Mouse (Mus musculus): Measurements from ENCODE around the gene Sucla2. TPM values are rescaled to one million over a fixed set of nuclear protein-coding genes. Genes with fewer than 3 reads are reported as not detected.
A peak's percentile ranks its signal among the peaks of the same experiment; 100 is the strongest.
"Not testable (repeated sequence)": the region's sequence is repeated elsewhere in the genome, so short reads cannot be mapped to it uniquely, and the experiment has no call there.

The Sucla2 gene
- polyA plus RNA-seq, 1 experiment from 2014 or later, result 286 TPM

DNA sequence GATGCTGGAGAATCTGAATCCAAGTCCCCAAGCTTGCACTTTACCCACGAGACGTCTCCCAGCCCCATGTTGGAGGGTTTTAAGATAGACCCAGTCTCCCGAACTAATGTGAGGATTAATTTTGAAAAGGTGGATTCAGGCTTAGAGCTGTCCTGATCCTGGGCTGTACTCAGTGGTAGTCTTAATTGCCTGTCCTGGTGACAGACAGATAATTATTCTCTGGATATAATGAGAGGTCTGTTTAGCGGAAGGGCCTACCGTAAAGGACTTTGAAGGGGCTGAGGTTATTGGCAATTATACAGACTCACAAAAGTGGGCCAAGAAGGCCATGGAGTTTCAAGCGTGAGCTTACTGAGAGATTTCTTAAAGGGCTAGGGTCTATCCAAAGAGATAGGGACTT lies 18.7 kb downstream of the Sucla2 start:
- H3K27me3 ChIP-seq (ENCODE audit: control insufficient read depth, insufficient read depth, low read length), result no peaks in the 10 kb centered on the region
- no peak for ATAC-seq (replicated peaks; ENCODE audit: extremely low read depth, insufficient read depth, low FRiP score)
- H3K36me3 ChIP-seq (ENCODE audit: control insufficient read depth, insufficient read depth), result no peaks in the 10 kb centered on the region
- 73% methylated on average over 6 of the region's 6 CpGs for WGBS
- H3K4me3 ChIP-seq (ENCODE audit: low read length), result no peak overlapping the region
- no peaks in the 10 kb centered on the region for H3K9me3 ChIP-seq (replicated peaks; ENCODE audit: control insufficient read depth, low read length)
- no peak overlapping the region for H3K4me2 ChIP-seq (ENCODE audit: low read depth, low read length)
- no peak overlapping the region for H3K9ac ChIP-seq (ENCODE audit: low read length)
- H3K4me1 ChIP-seq (ENCODE audit: control insufficient read depth, insufficient read depth, low read length), result no peaks in the 10 kb centered on the region
- no peak overlapping the region for H3K27ac ChIP-seq (ENCODE audit: low read length)

- ATAC-seq (replicated peaks; ENCODE audit: extremely low read depth, insufficient read depth, low FRiP score), result no peak
- no peak overlapping the region for H3K4me2 ChIP-seq (ENCODE audit: low read depth, low read length)
- 29% methylated on average over 4 of the region's 4 CpGs for WGBS
- no peak overlapping the region for H3K4me3 ChIP-seq (ENCODE audit: low read length)
- H3K27me3 ChIP-seq (ENCODE audit: control insufficient read depth, insufficient read depth, low read length), result no peaks in the 10 kb centered on the region
- no peak overlapping the region for H3K27ac ChIP-seq (ENCODE audit: low read length)
- H3K9me3 ChIP-seq (replicated peaks; ENCODE audit: control insufficient read depth, low read length), result no peaks in the 10 kb centered on the region
- no peaks in the 10 kb centered on the region for H3K36me3 ChIP-seq (ENCODE audit: control insufficient read depth, insufficient read depth)
- H3K9ac ChIP-seq (ENCODE audit: low read length), result no peak overlapping the region
- H3K4me1 ChIP-seq (ENCODE audit: control insufficient read depth, insufficient read depth, low read length), result no peaks in the 10 kb centered on the region
Measured at GRCm38 (mm10) chr14:73547034-73547433, 21.9 kb downstream of the Sucla2 start.

- Histone ChIP-seq H3K27me3 (ENCODE audit: control insufficient read depth, insufficient read depth, low read length) (no peaks in the 10 kb centered on the region), H3K27ac (ENCODE audit: low read length) (no peak within 1 kb of the TSS), H3K4me2 (ENCODE audit: low read depth, low read length) (no peak within 1 kb of the TSS), H3K36me3 (ENCODE audit: control insufficient read depth, insufficient read depth) (no peaks in the 10 kb centered on the region), H3K9me3 (replicated peaks; ENCODE audit: control insufficient read depth, low read length) (no peaks in the 10 kb centered on the region), H3K4me3 (ENCODE audit: low read length) (no peak within 1 kb of the TSS), H3K9ac (ENCODE audit: low read length) (no peak within 1 kb of the TSS), H3K4me1 (ENCODE audit: control insufficient read depth, insufficient read depth, low read length) (no peaks in the 10 kb centered on the region)
- no peak for ATAC-seq (replicated peaks; ENCODE audit: extremely low read depth, insufficient read depth, low FRiP score)
- 84% methylated on average over 3 of the region's 3 CpGs for WGBS
Measured at GRCm38 (mm10) chr14:73548051-73548450, 22.9 kb downstream of the Sucla2 start, which contains the start of gene Nudt15. Nudt15 (minus strand) TSS chr14:73548242.

- ATAC-seq (replicated peaks; ENCODE audit: extremely low read depth, insufficient read depth, low FRiP score), result no peak
- WGBS, result 59% methylated on average over 3 of the region's 3 CpGs
- H3K9ac ChIP-seq (ENCODE audit: low read length), result no peak overlapping the region
Measured at GRCm38 (mm10) chr14:73550291-73550690, 25.2 kb downstream of the Sucla2 start.

DNA sequence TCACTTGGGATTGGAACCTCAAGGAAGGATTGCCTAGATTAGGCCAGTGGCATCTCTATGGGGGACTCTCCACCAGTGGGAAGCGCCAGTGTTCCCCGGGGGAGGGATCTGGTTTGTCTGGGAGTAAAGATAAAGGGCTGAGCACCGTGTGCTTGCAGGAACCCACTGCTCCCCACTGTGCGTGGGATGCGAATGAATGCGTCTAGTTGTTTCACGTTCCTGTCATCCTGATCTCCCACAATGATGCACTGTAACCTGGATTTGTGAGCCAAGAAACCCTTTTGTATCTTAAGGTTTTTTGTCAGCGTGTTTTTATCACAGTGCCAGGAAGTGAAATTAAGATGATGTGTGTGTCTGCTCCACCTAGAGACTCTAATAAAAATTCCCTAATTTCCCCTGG lies 25.6 kb downstream of the Sucla2 start:
- no peak overlapping the region for H3K4me3 ChIP-seq (ENCODE audit: low read length)
- H3K4me2 ChIP-seq (ENCODE audit: low read depth, low read length), result no peak overlapping the region
- no peaks in the 10 kb centered on the region for H3K9me3 ChIP-seq (replicated peaks; ENCODE audit: control insufficient read depth, low read length)
- H3K36me3 ChIP-seq (ENCODE audit: control insufficient read depth, insufficient read depth), result no peaks in the 10 kb centered on the region
- no peak for ATAC-seq (replicated peaks; ENCODE audit: extremely low read depth, insufficient read depth, low FRiP score)
- WGBS, result 51% methylated on average over 8 of the region's 8 CpGs
- peaks cover 11% of the 10 kb centered on the region for H3K4me1 ChIP-seq (ENCODE audit: control insufficient read depth, insufficient read depth, low read length)
- no peaks in the 10 kb centered on the region for H3K27me3 ChIP-seq (ENCODE audit: control insufficient read depth, insufficient read depth, low read length)
- no peak overlapping the region for H3K27ac ChIP-seq (ENCODE audit: low read length)
- no peak overlapping the region for H3K9ac ChIP-seq (ENCODE audit: low read length)

More at GRCm38 (mm10) chr14:73550291-73550690, 25.2 kb downstream of the Sucla2 start:
- Histone ChIP-seq H3K27ac (ENCODE audit: low read length) (no peak overlapping the region), H3K4me1 (ENCODE audit: control insufficient read depth, insufficient read depth, low read length) (peaks cover 11% of the 10 kb centered on the region), H3K27me3 (ENCODE audit: control insufficient read depth, insufficient read depth, low read length) (no peaks in the 10 kb centered on the region), H3K4me3 (ENCODE audit: low read length) (no peak overlapping the region), H3K9me3 (replicated peaks; ENCODE audit: control insufficient read depth, low read length) (no peaks in the 10 kb centered on the region), H3K36me3 (ENCODE audit: control insufficient read depth, insufficient read depth) (no peaks in the 10 kb centered on the region), H3K4me2 (ENCODE audit: low read depth, low read length) (no peak overlapping the region)

GRCm38 (mm10) chr14:73551164-73551563 lies 26.0 kb downstream of the Sucla2 start:
- WGBS, result 73% methylated on average over 6 of the region's 6 CpGs
- Histone ChIP-seq H3K27ac (ENCODE audit: low read length) (no peak overlapping the region), H3K4me1 (ENCODE audit: control insufficient read depth, insufficient read depth, low read length) (peaks cover 11% of the 10 kb centered on the region), H3K4me3 (ENCODE audit: low read length) (no peak overlapping the region), H3K27me3 (ENCODE audit: control insufficient read depth, insufficient read depth, low read length) (no peaks in the 10 kb centered on the region), H3K4me2 (ENCODE audit: low read depth, low read length) (no peak overlapping the region), H3K9me3 (replicated peaks; ENCODE audit: control insufficient read depth, low read length) (no peaks in the 10 kb centered on the region), H3K36me3 (ENCODE audit: control insufficient read depth, insufficient read depth) (0 out of 2 replicates have a peak, but pooled peaks cover under 1% of the 10 kb centered on the region), H3K9ac (ENCODE audit: low read length) (no peak overlapping the region)
- ATAC-seq (replicated peaks; ENCODE audit: extremely low read depth, insufficient read depth, low FRiP score), result no peak

DNA sequence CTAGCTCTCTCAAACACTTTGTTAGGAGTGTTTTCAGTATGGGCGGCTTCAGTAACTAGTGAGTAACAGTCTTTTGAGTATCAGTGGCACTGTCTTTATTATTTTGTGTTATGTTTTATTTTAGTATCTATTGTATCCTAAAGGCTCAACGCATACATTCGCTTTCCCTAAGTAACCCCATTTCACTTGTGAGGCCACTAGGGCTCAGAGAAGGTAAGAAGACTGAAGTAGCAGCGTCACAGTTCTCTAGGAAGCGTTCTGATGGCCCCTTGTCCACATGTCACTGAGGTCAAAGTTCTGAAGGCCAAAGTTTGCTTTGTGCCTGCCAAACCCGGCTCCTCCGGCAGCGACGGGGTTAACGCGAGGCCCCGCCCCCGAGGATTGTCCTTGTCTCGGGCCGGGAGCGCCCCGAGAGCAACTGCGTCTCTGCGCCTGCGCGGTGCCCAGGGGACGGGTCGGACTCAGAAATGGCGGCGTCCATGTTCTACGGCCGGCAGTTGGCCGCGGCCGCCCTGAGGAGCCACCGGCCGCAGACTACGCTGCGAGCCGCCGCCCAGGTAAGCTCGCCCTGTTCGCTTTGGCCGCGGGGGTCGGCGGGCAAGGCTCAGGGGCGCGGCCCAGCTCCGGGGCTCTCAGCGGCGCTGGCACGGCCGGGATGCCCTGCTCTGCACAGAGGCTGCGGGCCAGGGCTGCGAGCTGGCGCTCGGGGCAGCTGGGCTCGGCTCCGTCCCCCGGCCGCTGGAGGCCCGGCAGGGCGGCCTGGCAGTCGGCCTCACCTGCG lies 27.4 kb downstream of the Sucla2 start:
- no peaks in the 10 kb centered on the region for H3K9me3 ChIP-seq (replicated peaks; ENCODE audit: control insufficient read depth, low read length)
- H3K9ac ChIP-seq (ENCODE audit: low read length), result peak overlapping the region; percentile 99
- 3% methylated on average over 61 of the region's 61 CpGs for WGBS
- H3K27me3 ChIP-seq (ENCODE audit: control insufficient read depth, insufficient read depth, low read length), result no peaks in the 10 kb centered on the region
- H3K4me2 ChIP-seq (ENCODE audit: low read depth, low read length), result peak overlapping the region; percentile 88
- peaks cover 11% of the 10 kb centered on the region for H3K4me1 ChIP-seq (ENCODE audit: control insufficient read depth, insufficient read depth, low read length)
- peak; percentile 96 for ATAC-seq (replicated peaks; ENCODE audit: extremely low read depth, insufficient read depth, low FRiP score)
- peak overlapping the region; percentile 88 for H3K27ac ChIP-seq (ENCODE audit: low read length)
- peak overlapping the region; percentile 100 for H3K4me3 ChIP-seq (ENCODE audit: low read length)
- 0 out of 2 replicates have a peak, but pooled peaks cover 3% of the 10 kb centered on the region for H3K36me3 ChIP-seq (ENCODE audit: control insufficient read depth, insufficient read depth)

DNA sequence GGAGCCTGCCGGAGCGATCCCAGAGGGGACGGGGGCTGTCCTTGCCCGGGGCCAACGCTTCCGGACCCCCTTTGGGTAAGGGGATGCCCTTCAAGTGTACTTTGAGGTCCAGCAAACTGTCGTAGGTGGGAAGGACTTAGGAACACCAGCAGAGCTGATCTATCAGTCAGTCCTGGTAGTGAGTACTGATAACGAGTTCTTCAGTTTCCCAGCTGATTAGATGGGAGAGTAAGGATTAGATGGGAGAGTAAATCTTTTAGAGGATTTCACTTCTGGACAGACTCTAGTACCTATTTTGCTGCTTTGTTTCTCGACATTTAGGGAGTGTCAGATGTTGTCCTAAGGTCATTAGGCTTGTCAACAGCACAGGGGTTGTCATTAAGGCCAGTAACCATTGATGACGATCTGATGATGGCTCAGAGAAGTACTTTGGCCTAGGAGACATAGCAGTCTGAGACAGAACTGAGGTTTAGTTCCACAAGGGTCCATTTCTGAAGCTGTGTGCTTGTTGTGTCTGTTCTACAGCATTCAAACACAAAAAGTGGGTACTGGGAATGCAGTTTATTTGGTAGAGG lies 28.1 kb downstream of the Sucla2 start:
- peak; percentile 46 for ATAC-seq (replicated peaks; ENCODE audit: extremely low read depth, insufficient read depth, low FRiP score)
- Histone ChIP-seq H3K9me3 (replicated peaks; ENCODE audit: control insufficient read depth, low read length) (no peaks in the 10 kb centered on the region), H3K27me3 (ENCODE audit: control insufficient read depth, insufficient read depth, low read length) (no peaks in the 10 kb centered on the region), H3K4me1 (ENCODE audit: control insufficient read depth, insufficient read depth, low read length) (peaks cover 11% of the 10 kb centered on the region), H3K4me2 (ENCODE audit: low read depth, low read length) (peak overlapping the region; percentile 88), H3K4me3 (ENCODE audit: low read length) (peak overlapping the region; percentile 100), H3K36me3 (ENCODE audit: control insufficient read depth, insufficient read depth) (0 out of 2 replicates have a peak, but pooled peaks cover 3% of the 10 kb centered on the region), H3K9ac (ENCODE audit: low read length) (peak overlapping the region; percentile 99), H3K27ac (ENCODE audit: low read length) (peak overlapping the region; percentile 88)
- WGBS, result 1% methylated on average over 10 of the region's 10 CpGs

DNA sequence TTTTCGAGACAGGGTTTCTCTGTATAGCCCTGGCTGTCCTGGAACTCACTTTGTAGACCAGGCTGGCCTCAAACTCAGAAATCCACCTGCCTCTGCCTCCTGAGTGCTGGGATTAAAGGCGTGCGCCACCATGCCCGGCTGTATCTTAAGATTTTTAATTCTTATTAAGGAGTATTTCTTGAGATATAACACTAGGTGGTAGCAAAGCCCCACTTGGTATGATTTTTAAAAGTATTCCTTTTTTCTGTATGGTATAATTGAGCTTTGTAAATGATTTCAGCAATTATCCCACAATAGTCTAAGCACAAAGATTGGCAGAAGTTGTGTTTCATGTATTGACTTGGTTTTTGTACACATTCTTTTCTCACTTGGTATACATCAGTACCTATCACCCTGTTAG lies 44.7 kb downstream of the Sucla2 start:
- H3K9ac ChIP-seq (ENCODE audit: low read length); ATAC-seq (replicated peaks; ENCODE audit: extremely low read depth, insufficient read depth, low FRiP score); H3K4me1 ChIP-seq (ENCODE audit: control insufficient read depth, insufficient read depth, low read length); H3K27me3 ChIP-seq (ENCODE audit: control insufficient read depth, insufficient read depth, low read length); H3K4me3 ChIP-seq (ENCODE audit: low read length); H3K27ac ChIP-seq (ENCODE audit: low read length); H3K9me3 ChIP-seq (replicated peaks; ENCODE audit: control insufficient read depth, low read length); H3K4me2 ChIP-seq (ENCODE audit: low read depth, low read length): not testable (repeated sequence)
- 87% methylated on average over 4 of the region's 4 CpGs for WGBS
- H3K36me3 ChIP-seq (ENCODE audit: control insufficient read depth, insufficient read depth), result peaks cover 19% of the 10 kb centered on the region
